Mouse (Mus musculus) olfactory bulb, adult 2 months (tissue): ENCODE measurements at regions not wholly inside any gene's neighbourhood (a gene's known extent, or its start where the extent isn't known, plus 50 kb on each side); places are given as distances from the start of the nearest gene placed in this dataset.

ENCODE experiments used
- H3K27ac ChIP-seq: fragments of 200-500 bp; 2 replicates; pipeline ENCODE4 v1.5.1; 2012; ENCODE audit warnings: low read depth, low read length; ENCODE audit not compliant: insufficient read depth
- H3K4me1 ChIP-seq: fragments of 200-500 bp; 2 replicates; pipeline ENCODE4 v1.6.1; 2012; ENCODE audit warnings: low read length; ENCODE audit not compliant: control insufficient read depth, insufficient read depth
- H3K4me3 ChIP-seq: fragments of 200-500 bp; 2 replicates; pipeline ENCODE4 v1.5.1; 2012; ENCODE audit warnings: mild to moderate bottlenecking, low read depth, low read length, moderate library complexity; ENCODE audit not compliant: insufficient read depth
- CTCF ChIP-seq: fragments of 200-500 bp; IDR thresholded peaks from 2 replicates; pipeline ENCODE4 v1.5.1; 2012; ENCODE audit warnings: low read depth, mild to moderate bottlenecking, low read length, moderate library complexity; ENCODE audit not compliant: insufficient read depth
- POLR2A ChIP-seq: fragments of 200-500 bp; IDR thresholded peaks from 2 replicates; pipeline ENCODE4 v1.6.1; 2012; ENCODE audit warnings: mild to moderate bottlenecking, low read depth, low read length, moderate library complexity; ENCODE audit not compliant: insufficient read depth
- WGBS: fragments of 180-500 bp; shearing (Covaris S2); methylation state at CpG from one replicate; pipeline ENCODE4 v1.1.7; 2018; 5-methylcytosine and 5-hydroxymethylcytosine counted together

DNA sequence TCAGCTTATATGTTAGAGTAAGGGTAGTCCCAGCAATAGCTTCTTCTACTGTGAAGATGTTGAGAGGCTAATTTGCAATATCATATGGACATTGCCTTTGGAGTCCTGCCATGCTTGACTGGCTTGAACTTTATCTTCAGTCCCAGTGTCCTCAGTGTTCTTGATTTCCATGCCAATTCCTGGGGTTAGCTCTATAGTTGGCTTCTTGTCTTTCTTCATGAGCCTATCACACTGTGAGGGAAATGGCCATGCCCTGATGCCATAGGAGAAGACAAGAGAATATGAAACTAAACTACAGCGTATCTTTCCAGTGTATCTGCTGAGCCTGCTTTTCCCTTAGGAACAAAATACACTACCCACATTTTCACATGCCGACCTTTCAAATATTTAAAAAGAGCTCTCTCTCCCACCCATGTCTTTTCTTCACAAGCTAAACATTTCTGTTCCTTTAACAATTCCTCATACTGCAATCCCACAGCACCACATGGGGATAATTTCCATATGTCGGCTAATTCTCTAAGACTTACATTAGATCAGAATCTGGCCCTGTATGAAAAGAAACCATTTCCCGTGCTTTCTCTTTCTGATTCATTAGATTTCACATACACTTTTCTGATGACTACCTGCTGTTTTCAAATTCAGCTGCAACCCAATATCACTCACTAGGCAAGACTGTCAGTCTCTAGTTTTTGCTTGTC lies 137.2 kb downstream of the Fzd1 start:
- Histone ChIP-seq H3K27ac (no peak overlapping the region), H3K4me1 (no peaks in the 10 kb centered on the region), H3K4me3 (no peak overlapping the region)
- WGBS = 73% methylated on average over 4 of the region's 4 CpGs
- TF ChIP-seq CTCF (no peak), POLR2A (no peak)

DNA sequence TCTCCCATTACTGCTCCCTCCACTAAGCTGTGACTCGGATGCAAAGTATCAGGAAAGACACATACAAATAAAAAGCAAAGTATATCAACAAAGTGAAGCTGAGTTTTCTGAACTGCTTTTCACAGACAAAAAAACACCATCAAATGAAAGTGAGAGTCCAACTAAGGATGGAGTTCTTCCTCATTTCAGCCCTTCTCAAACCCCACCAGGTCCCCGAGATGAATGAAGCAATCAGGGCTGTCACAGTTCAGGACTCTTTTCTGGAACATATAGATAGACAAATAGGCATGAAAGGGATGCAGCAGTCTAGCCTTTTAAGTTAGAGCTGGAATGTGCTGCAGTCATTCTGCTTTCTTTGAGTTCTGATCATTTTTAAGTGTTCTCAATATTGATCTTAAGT lies 142.6 kb downstream of the Fzd1 start:
- H3K4me1 ChIP-seq = no peaks in the 10 kb centered on the region
- TF ChIP-seq POLR2A = no peak
- no peak for TF ChIP-seq CTCF
- no peak overlapping the region for H3K4me3 ChIP-seq
- 93% methylated on average over 2 of the region's 2 CpGs for WGBS
- H3K27ac ChIP-seq = no peak overlapping the region

DNA sequence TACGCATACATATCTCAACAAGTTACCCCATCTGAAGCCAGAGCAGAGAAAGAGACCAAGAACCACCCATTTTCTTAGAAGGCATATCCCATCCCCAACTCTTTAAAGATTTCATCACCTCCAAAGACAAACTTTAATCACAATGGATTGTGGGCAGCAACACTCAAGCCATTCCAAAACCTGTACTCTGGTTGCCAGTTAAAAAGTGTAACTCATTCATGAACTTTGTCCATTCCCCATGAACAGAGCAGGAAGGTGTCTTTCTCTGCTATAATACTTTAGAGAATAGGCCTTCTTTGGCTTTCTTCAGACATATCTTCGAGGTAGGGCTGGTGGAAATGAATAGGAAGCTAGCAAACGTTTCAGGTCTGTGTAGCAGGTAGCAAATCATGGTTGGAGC lies 160.4 kb downstream of the Fzd1 start:
- 92% methylated on average over 3 of the region's 3 CpGs for WGBS
- TF ChIP-seq POLR2A (no peak), CTCF (no peak)

DNA sequence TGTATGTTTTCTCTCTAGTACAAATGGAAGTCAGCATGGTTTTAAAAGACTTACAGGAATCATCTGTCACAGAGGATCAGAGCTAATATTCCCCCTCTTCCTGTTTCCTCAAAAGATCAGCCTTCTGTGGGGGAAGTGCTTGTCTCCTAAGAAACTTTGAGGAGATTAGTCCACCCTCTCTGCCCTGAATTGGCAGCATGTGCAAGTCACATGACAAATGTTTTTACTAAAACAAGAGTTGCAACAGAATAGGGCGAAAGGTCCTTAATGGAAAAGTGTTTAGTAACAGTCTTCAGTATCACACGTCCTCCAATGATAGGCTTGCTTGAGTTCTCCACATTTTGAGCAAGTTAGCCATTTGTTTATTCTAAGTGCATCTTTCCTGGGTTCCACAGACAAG lies 162.8 kb downstream of the Fzd1 start:
- H3K4me3 ChIP-seq = no peak overlapping the region
- H3K4me1 ChIP-seq = no peaks in the 10 kb centered on the region
- 49% methylated on average over 2 of the region's 2 CpGs for WGBS
- no peak overlapping the region for H3K27ac ChIP-seq
- no peak for TF ChIP-seq POLR2A
- no peak for TF ChIP-seq CTCF

More for the DNA sequence above, 160.4 kb downstream of the Fzd1 start:
- Histone ChIP-seq H3K27ac (no peak overlapping the region), H3K4me3 (no peak overlapping the region), H3K4me1 (no peaks in the 10 kb centered on the region)

DNA sequence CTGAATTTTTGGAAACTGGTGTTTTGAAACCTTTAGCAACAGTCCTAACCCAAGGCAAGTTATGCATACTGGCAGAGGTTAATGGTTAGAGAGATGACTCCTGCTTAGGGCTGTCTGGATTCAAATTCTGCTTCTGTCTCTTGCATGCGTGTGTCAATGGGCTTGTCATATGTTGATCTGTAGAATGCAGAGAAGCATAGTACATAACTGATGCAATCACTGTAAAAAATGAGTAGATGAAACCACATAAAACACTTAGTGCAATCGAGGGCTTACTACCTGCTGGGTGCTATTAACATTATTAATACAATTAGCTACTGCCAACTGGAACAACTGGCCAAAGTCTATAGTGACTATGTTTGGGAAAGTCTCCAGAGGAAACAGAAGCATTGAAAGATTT lies 163.3 kb downstream of the Fzd1 start:
- WGBS = 53% methylated on average over 2 of the region's 2 CpGs
- H3K4me3 ChIP-seq = no peak overlapping the region
- no peaks in the 10 kb centered on the region for H3K4me1 ChIP-seq
- TF ChIP-seq CTCF (no peak), POLR2A (no peak)
- no peak overlapping the region for H3K27ac ChIP-seq

DNA sequence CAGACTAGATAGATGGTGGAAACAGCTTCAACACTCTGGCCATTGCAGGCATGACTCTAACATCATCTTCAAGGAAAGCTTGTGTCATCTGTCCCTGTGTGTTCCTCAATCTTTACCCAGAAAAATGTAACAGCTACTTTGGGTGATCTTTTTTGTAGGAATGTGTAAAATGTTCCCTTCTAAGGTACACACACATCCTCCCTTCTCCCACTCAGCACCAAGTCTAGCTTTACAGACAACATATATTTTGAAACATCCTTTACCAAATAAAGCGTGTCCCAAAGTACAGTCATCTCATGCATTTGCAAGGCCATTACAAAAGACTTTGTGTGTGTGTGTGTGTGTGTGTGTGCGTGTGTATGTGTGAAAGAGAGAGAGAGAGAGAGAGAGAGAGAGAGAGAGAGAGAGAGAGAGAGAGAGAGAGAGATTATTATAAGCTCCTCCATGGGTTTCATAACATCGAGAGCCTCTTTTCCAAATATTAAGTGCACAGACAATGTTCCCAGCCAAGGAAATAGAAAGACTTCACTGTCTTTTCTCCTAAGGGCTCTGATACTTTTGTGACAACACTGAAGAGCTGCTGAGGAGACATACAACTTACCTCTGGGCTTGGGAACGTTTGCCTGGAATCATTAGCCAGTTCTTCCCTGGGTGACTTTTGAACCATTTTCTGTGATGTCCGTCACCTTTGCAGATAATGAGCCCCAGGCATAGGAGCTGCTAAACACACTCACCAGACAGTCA lies 164.0 kb downstream of the Fzd1 start:
- Histone ChIP-seq H3K4me3 (no peak overlapping the region), H3K27ac (no peak overlapping the region), H3K4me1 (no peaks in the 10 kb centered on the region)
- 80% methylated on average over 5 of the region's 5 CpGs for WGBS
- TF ChIP-seq POLR2A (no peak), CTCF (no peak)

DNA sequence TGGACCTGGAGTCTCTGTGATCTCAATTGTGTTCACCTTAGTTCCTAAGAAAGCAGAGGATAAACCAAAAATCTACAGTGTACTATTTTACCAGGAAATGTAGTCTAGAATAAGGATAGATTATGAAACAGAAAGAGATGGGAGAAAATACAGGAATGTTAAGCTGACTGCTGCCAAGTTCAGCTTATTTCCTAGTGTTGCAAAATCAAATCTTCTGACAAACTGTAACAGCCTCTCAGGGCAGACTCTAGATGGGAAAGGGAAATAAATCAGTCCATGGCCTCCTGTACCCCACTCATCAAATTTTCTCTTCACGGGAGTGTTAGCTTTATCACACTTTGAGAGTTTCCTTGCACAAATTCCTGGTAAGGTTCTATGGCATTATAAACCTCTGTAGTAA lies 166.1 kb downstream of the Fzd1 start:
- Histone ChIP-seq H3K4me3 (no peak overlapping the region), H3K4me1 (no peaks in the 10 kb centered on the region), H3K27ac (no peak overlapping the region)
- WGBS = 92% methylated on average over 1 of the region's 1 CpGs
- TF ChIP-seq CTCF = no peak
- TF ChIP-seq POLR2A = no peak

DNA sequence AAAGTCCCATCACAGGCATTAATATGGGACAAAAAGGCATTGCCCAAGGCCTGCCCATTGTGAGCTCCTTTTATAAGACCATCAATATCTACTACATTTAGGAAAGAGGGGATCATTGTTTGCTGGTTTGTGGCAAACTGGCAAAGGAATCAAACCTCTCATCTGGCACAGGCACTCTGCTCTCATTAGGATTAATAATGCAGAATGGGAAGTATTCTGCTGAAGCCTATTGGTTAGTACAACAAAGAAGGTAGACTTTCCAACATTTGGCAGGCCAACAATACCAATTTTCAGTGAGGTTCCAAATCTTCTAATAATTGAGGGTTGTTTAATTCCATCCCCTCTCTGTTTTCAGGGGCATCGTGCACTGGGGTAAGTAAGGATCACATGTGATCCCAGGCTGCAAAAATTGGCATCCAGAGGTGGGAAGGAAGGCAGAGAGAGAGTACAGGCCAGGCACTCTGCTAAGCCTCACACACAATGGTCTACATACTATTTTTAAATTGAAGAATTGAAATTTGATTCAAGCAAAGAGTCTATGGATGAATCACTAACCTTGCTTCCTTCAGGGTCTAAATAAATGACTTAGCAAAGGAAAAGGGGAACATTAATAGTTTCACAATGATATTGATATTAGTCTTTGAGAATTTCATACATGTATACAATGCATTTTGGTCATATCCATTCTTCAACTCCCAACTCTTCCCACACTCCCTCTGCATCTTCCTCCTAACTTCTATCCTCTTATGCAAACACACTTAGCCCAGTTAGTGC lies 174.9 kb downstream of the Fzd1 start:
- H3K27ac ChIP-seq = no peak overlapping the region
- TF ChIP-seq POLR2A = no peak
- TF ChIP-seq CTCF = no peak
- 54% methylated on average over 1 of the region's 1 CpGs for WGBS
- no peaks in the 10 kb centered on the region for H3K4me1 ChIP-seq
- H3K4me3 ChIP-seq = no peak overlapping the region

DNA sequence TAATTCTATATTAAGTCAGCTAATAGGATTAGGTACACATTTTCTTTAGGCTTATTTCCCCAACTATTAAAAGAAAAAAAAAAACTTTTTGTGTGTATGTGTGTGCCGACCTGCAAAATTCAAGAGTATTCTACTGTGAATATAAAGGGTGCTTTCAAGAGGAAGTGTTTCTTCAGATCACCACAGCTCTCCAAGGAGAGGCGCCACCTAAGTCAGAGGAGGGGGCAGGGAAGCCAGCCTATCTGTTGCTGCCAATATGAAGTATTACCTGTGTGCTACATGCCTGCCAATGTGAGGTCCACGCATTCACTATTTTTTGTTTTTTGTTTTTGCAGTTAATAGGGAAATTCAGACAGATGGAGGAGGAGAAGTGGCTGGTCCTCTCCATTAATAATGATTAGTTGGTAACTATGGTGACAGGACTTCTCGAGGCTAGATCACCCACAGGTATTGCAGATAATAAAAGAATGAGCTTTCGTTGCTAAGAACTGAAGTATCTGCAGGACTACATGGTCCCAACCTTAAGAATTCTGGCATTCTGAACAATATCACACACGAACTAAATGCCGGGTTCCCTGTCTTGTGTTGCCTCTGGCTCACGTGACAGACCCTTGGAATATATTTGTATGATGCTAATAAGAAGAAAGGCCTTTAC lies 177.5 kb downstream of the Fzd1 start:
- TF ChIP-seq POLR2A = no peak
- TF ChIP-seq CTCF = no peak
- Histone ChIP-seq H3K4me1 (no peaks in the 10 kb centered on the region), H3K4me3 (no peak overlapping the region), H3K27ac (no peak overlapping the region)
- 84% methylated on average over 8 of the region's 8 CpGs for WGBS
